8 mouse cellular contexts compared by ENCODE assay signal in genomic region chr14:102980481-102980880, GRCm38 (mm10). TPM values are rescaled to one million over a fixed set of nuclear protein-coding genes. Genes with fewer than 3 reads are reported as not detected.
DNase-seq lines count a peak whose midpoint lies in the region; ATAC-seq lines count a peak whose summit lies in the region.

No protein-coding gene starts in this region.

- peaks cover 16% of the 10 kb centered on the region for H3K4me1 ChIP-seq in forebrain, embryonic 15.5 days
- peaks cover 25% of the 10 kb centered on the region for H3K4me1 ChIP-seq in hindbrain, embryonic 15.5 days (replicated peaks)
- H3K4me1 ChIP-seq in megakaryocyte, embryonic 14.5 days, result peaks cover 60% of the 10 kb centered on the region

- ATAC-seq in cerebellum, adult (ENCODE audit: insufficient number of reproducible peaks, low FRiP score, low TSS enrichment), result peak; percentile 13; the same call in 1 of the 2 replicates
- no peak for ATAC-seq in forebrain, embryonic 15.5 days (replicated peaks)
- no peak for ATAC-seq in hindbrain, embryonic 15.5 days (ENCODE audit: low FRiP score, low read depth)

- H3K9me3 ChIP-seq in forebrain, embryonic 15.5 days, result no peaks in the 10 kb centered on the region
- H3K9me3 ChIP-seq in hindbrain, embryonic 15.5 days, result no peaks in the 10 kb centered on the region
- no peaks in the 10 kb centered on the region for H3K9me3 ChIP-seq in megakaryocyte, embryonic 14.5 days

- DNase-seq in R1 (ENCODE audit: low read depth, low spot score) (peak; percentile 24), MN1 (ENCODE audit: low spot score) (no peak)
- DNase-seq in left cerebral cortex, postnatal 4 days, result peak; percentile 61
- peak; percentile 11 to 37 for DNase-seq in spleen, postnatal 14 days (ENCODE audit: low spot score in 2 of 2)

- intact Hi-C loops in left cerebral cortex, postnatal 4 days (cut with DNase I), result loop anchor here (2.0 to 5.0 kb wide), 4 partner anchors 173 to 798 kb away; no protein-coding TSS in a partner anchor

- H3K9ac ChIP-seq in forebrain, embryonic 15.5 days (replicated peaks), result 0 out of 2 replicates have a peak overlapping the region, but pooled peaks have one; percentile 77
- peak overlapping the region; percentile 78; the same call in 1 of the 2 replicates for H3K9ac ChIP-seq in hindbrain, embryonic 15.5 days

- no peaks in the 10 kb centered on the region for H3K36me3 ChIP-seq in forebrain, embryonic 15.5 days
- H3K36me3 ChIP-seq in hindbrain, embryonic 15.5 days, result no peaks in the 10 kb centered on the region
- H3K36me3 ChIP-seq in megakaryocyte, embryonic 14.5 days (replicated peaks; ENCODE audit: low read length), result no peaks in the 10 kb centered on the region

- 17% methylated on average over 7 of the region's 7 CpGs for WGBS in forebrain, embryonic 15.5 days
- WGBS in hindbrain, embryonic 15.5 days, result 17% methylated on average over 7 of the region's 7 CpGs

- H3K4me3 ChIP-seq in forebrain, embryonic 15.5 days, result peak overlapping the region; percentile 82
- H3K4me3 ChIP-seq in hindbrain, embryonic 15.5 days, result peak overlapping the region; percentile 83
- H3K4me3 ChIP-seq in megakaryocyte, embryonic 14.5 days (replicated peaks), result peak overlapping the region; percentile 97

- no peak overlapping the region for H3K27ac ChIP-seq in forebrain, embryonic 15.5 days (replicated peaks)
- H3K27ac ChIP-seq in hindbrain, embryonic 15.5 days (replicated peaks), result 0 out of 2 replicates have a peak overlapping the region, but pooled peaks have one; percentile 15

- H3K27me3 ChIP-seq in forebrain, embryonic 15.5 days, result no peaks in the 10 kb centered on the region
- H3K27me3 ChIP-seq in hindbrain, embryonic 15.5 days, result 0 out of 2 replicates have a peak, but pooled peaks cover 3% of the 10 kb centered on the region
- peaks cover 8% of the 10 kb centered on the region for H3K27me3 ChIP-seq in megakaryocyte, embryonic 14.5 days (replicated peaks)

- H3K4me2 ChIP-seq in forebrain, embryonic 15.5 days (replicated peaks), result peak overlapping the region; percentile 95
- H3K4me2 ChIP-seq in hindbrain, embryonic 15.5 days, result peak overlapping the region; percentile 89

RNA-seq across cellular contexts. Expression of gene Kctd12, which starts 2.0 kb away (rescaled TPM):
- polyA plus RNA-seq in forebrain, embryonic 15.5 days (2015; fragmentation: Nextera tagmentation; extraction: Ambion mirVana), result 10.9 and 12.7 TPM in 2 replicates
- 10.5 and 13.1 TPM in 2 replicates for polyA plus RNA-seq in hindbrain, embryonic 15.5 days (2015; fragmentation: Nextera tagmentation; extraction: Ambion mirVana)
- 10 to 100 TPM; 82.4 to 86.7 TPM for total RNA-seq in left cerebral cortex, postnatal 4 days (2021)
- polyA plus RNA-seq in megakaryocyte, embryonic 14.5 days (2012; ENCODE audit: insufficient read depth, low replicate concordance), result 7.0 and 13.9 TPM in 2 replicates
